14 mouse cellular contexts compared by ENCODE assay signal in genomic region chr15:5740658-5741057, GRCm38 (mm10).
A peak's percentile ranks its signal among the peaks of the same experiment; 100 is the strongest.
DNase-seq lines count a peak whose midpoint lies in the region; ATAC-seq and TF ChIP-seq lines count a peak whose summit lies in the region.
"Had no signal": no experiment of that assay in that cellular context is flagged by ENCODE, and none has a peak within 500 bp of the region (broad histone marks: within the 10 kb centered on the region; RNA-seq: fewer than 3 reads in every experiment).

No protein-coding gene starts in this region.

- H3K4me2 ChIP-seq in hindbrain, postnatal 0 days (ENCODE audit: low read depth, low read length) = no peak overlapping the region
- H3K4me2 ChIP-seq in hindbrain, embryonic 12.5 days (replicated peaks) = no peak overlapping the region
- H3K4me2 ChIP-seq: embryonic facial prominence, embryonic 15.5 days had no signal

- H3K27ac ChIP-seq in hindbrain, postnatal 0 days = no peak overlapping the region
- H3K27ac ChIP-seq in hindbrain, embryonic 12.5 days = no peak overlapping the region
- H3K27ac ChIP-seq: embryonic facial prominence, embryonic 15.5 days had no signal

- no peaks in the 10 kb centered on the region for H3K4me1 ChIP-seq in hindbrain, postnatal 0 days (ENCODE audit: insufficient read depth, low read length)
- H3K4me1 ChIP-seq in hindbrain, embryonic 12.5 days = no peaks in the 10 kb centered on the region
- H3K4me1 ChIP-seq: embryonic facial prominence, embryonic 15.5 days had no signal

- no peak overlapping the region for H3K4me3 ChIP-seq in hindbrain, postnatal 0 days (ENCODE audit: low read length)
- no peak overlapping the region for H3K4me3 ChIP-seq in hindbrain, embryonic 12.5 days
- H3K4me3 ChIP-seq: embryonic facial prominence, embryonic 15.5 days had no signal

- 6% methylated on average over 1 of the region's 1 CpGs for WGBS in hindbrain, postnatal 0 days
- 44% methylated on average over 1 of the region's 1 CpGs for WGBS in hindbrain, embryonic 12.5 days

- DNase-seq in hindbrain, postnatal 0 days (ENCODE audit: low spot score) = peak; percentile 29
- peak; percentile 21 to 42 for DNase-seq in right cerebral cortex, postnatal 10 days (ENCODE audit: low spot score in 2 of 2)
- no peak for DNase-seq in right cerebral cortex, adult 18-20 months
- peak; percentile 3 for DNase-seq in skeletal muscle tissue, adult 2 months (ENCODE audit: low read depth, low spot score)
- no peak for DNase-seq in kidney, adult 11 months
- DNase-seq: gastrocnemius, postnatal 14 days; heart, postnatal 36 days; liver, postnatal 0 days; right cerebral cortex, postnatal 25 days; thymus, postnatal 4 days had no signal

- H3K36me3 ChIP-seq in hindbrain, postnatal 0 days (ENCODE audit: insufficient read depth, low read length) = no peaks in the 10 kb centered on the region
- H3K36me3 ChIP-seq in hindbrain, embryonic 12.5 days = no peaks in the 10 kb centered on the region
- H3K36me3 ChIP-seq: embryonic facial prominence, embryonic 15.5 days had no signal

- H3K27me3 ChIP-seq in hindbrain, postnatal 0 days (ENCODE audit: insufficient read depth, low read length) = no peaks in the 10 kb centered on the region
- no peaks in the 10 kb centered on the region for H3K27me3 ChIP-seq in hindbrain, embryonic 12.5 days
- H3K27me3 ChIP-seq: embryonic facial prominence, embryonic 15.5 days had no signal

- no peak overlapping the region for H3K9ac ChIP-seq in hindbrain, postnatal 0 days (replicated peaks; ENCODE audit: low read length)
- no peak overlapping the region for H3K9ac ChIP-seq in hindbrain, embryonic 12.5 days
- H3K9ac ChIP-seq: embryonic facial prominence, embryonic 15.5 days; liver, postnatal 0 days had no signal

- no peaks in the 10 kb centered on the region for H3K9me3 ChIP-seq in hindbrain, postnatal 0 days (ENCODE audit: low read length)
- H3K9me3 ChIP-seq in hindbrain, embryonic 12.5 days (replicated peaks) = no peaks in the 10 kb centered on the region
- H3K9me3 ChIP-seq: embryonic facial prominence, embryonic 15.5 days had no signal

- ATAC-seq in hindbrain, postnatal 0 days = no peak
- no peak for ATAC-seq in hindbrain, embryonic 12.5 days (ENCODE audit: low FRiP score)
- ATAC-seq in hematopoietic stem cell, adult 5-6 weeks (replicated peaks in 1 of 2; ENCODE audit: insufficient read depth in 1 of 2, low FRiP score in 2 of 2, low TSS enrichment in 1 of 2, low read depth in 1 of 2, poor library complexity in 2 of 2, severe bottlenecking in 2 of 2) = peak; percentile 39 to 53; a peak in 3 of 4 replicates
- no peak for ATAC-seq in erythroblast, adult 5-6 weeks (replicated peaks; ENCODE audit: low FRiP score, poor library complexity, severe bottlenecking)
- ATAC-seq: liver, postnatal 0 days had no signal

- no peak for TF ChIP-seq CTCF in hindbrain, postnatal 0 days (IDR thresholded peaks at IDR 0.05; ENCODE audit: low read depth)

Comparison
In these comparisons a context has a peak if more than half of its experiments do, and no peak if none do; other contexts are left out.
1. DNase-seq: peak in hindbrain, postnatal 0 days (single experiment), right cerebral cortex, postnatal 10 days (2 of 2) and skeletal muscle tissue, adult 2 months (single experiment); none in right cerebral cortex, adult 18-20 months (single experiment) and kidney, adult 11 months (single experiment).
2. ATAC-seq: peak in hematopoietic stem cell, adult 5-6 weeks (2 of 2); none in hindbrain, postnatal 0 days (single experiment), hindbrain, embryonic 12.5 days (single experiment) and erythroblast, adult 5-6 weeks (single experiment).